Mouse (Mus musculus) mouse trophoblast stem cell (cell line): ENCODE measurements around the gene Dop1b.

Experiments used
- in situ Hi-C, 2 experiments: fragments of 300-500 bp; cut with MseI, MboI; formaldehyde crosslinking; loops; 2 replicates in 1 of 2; 3 replicates in 1 of 2; pipeline ENCODE4 v1.15.1; 2025

Gene Dop1b

DNA sequence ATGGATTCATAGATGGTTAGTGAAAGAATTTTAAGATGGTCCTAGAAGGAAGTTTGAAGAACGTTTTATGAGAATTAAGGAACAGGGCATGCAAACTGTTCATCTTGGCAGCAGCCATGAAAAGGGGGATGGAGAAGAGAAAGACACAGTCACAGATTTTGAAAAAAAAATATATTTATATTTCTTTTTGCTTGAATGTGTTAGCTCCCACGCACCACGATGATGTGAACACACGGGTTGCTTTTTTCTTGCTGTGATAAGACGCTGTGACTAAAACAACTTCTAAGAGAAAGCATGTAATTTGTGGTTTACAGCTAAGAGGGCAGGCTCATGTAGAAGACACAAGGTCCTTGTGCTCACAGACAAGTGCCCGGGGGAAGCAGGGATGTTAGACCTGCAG, 115.2 kb downstream of the Dop1b start:
- in situ Hi-C loops, result no loop called here

DNA sequence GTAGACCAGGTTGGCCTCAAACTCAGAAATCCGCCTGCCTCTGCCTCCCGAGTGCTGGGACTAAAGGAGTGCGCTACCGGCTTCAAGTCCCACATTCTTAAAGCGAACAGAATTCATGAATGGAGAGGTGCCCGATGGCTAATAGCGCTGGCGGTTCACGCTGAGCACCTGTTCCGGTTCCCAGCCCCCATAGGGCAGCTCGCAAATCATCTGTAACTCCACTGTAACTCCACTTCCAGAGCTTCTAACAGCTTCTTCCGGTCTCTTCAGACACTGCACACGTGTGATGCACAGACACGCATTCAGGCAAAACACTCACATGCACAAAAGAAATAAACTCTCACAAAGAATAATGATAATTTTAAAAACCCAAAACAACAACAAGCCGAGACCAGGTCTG, 117.8 kb downstream of the Dop1b start:
- in situ Hi-C loops, result no loop called here

DNA sequence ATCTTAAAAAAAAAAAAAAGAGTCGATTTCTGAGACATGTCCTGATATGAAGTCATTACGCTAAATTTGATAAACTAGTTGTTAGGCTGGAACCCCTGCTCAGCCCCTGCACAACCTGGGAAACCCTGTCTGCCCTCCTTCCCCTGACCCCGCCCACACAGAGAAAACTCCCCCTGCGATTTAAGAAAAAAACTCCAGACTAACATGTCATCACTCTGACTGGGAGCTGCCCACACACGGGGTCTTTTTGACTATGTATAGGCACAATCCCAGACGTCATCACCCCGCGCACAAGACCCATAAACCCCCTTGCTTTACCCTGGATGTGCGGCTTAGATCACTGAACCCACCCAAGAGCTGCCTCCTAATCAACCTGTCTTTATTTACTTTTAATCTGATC, 118.4 kb downstream of the Dop1b start:
- in situ Hi-C loops, result no loop called here

DNA sequence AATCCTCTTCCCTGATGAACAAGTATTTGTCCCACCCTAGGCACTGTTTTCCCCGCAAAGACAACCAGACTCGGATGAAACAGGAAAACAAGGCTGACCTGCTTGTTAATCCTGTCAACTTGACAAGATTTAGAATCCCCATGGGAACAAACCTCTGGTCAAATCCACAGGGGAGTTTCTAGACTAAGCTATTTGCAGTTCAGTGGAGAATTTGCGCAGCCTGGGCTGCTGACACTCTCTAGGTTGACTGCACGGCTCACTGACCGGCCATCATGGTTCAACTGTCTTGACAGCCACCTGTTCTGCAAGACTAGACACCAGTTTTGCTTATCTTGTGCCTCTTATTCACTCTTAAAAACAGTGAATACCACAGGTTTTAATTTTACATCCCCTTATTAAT, 119.2 kb downstream of the Dop1b start:
- in situ Hi-C loops, result no loop called here

DNA sequence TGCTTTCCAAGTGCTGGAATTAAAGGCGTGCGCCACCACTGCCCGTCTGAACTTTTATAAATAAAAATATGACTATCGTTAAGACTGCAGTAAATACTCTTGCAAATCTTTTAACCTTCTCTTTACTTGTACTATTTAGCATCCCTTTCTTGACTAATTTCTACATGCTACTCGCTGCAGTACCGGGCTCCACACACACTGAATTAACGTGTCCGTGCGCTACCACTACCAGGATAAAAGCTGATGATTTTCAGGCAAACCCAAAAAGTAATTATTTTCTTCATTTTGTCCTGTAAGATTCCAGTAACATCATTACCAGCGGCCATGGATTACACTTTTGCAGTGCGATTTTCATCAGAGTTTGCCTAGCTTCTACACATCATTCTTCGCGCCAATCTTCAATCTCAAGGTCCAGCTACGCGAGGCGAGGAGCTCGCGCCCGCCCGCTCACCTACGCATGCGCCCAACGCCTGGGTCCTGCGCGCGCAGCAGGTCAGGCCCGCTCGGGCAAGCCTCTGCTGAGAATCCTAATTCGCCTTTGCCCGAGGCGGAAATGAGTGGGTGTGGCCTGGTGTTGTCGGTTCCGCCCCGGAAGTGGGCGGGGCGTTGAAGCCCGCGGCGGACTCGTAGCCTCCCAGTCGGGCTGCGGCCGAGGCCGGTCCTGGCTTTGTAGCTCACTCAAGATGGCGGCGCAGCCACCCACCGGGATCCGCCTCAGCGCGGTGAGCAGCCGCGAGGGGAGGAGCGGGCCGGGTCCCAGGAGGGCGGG, 120.1 kb downstream of the Dop1b start, which contains the start of gene Morc3:
Gene Morc3, plus strand, starts transcription at position 495 of the 769 bp plus-strand sequence.
- in situ Hi-C loops, result no loop called here

DNA sequence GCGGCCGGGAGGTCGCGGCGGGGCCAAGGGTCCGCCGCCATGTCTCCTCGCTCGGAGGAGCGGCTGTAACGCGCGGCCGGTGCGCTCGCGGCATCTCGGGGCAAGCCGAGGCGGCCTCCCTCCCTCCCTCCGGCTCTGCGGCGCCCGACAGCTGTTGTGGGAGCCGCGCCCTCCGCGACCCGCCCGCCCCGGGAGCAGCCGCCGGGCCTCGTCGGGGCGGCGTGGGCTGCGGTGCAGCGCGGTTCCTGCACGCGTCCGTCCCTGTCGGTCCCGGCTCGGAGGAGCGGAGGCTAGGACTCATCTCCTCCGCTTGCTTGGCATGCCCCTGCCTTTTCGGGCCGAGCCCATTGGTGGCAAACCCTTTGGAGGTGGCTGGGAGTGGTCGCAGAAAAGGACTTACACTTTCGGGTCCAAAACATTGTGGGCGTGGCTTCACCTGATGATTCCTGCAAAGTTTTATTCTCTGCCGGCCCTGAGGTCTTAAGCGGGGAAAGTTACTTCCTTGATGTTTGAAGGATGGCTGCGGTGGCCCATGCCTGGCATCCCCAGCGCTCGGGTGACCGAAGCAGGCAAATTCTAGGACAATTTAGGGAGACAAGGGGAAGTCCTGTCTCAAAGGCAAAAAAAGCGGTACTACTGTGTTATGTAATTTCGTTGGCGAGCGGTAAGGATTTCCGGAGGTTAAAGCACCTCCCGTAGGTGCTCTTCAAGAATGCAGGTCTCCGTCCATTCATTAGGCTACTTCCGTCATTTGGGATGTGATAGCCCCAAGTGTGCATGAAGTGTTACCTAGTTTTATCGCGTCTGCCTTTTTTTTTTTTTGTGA, 121.0 kb downstream of the Dop1b start:
- in situ Hi-C loops, result no loop called here

DNA sequence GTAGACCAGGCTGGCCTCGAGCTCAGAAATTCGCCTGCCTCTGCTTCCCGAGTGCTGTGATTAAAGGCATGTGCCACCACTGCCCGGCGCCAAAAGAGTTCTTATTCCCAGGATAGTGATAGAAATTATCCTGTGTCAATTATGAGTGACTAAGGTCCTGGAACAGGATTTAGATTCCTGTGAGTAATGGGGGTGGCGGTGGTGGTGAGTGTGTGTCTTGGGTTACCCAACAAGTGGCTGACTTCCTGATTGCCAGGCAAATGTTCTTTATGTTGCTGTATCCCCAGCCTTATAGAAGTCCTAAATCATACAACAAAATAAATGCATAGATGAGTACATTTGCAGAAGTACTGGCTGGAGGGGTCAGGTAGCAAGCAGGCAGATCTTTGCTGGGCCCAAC, 121.8 kb downstream of the Dop1b start:
- in situ Hi-C loops, result no loop called here

DNA sequence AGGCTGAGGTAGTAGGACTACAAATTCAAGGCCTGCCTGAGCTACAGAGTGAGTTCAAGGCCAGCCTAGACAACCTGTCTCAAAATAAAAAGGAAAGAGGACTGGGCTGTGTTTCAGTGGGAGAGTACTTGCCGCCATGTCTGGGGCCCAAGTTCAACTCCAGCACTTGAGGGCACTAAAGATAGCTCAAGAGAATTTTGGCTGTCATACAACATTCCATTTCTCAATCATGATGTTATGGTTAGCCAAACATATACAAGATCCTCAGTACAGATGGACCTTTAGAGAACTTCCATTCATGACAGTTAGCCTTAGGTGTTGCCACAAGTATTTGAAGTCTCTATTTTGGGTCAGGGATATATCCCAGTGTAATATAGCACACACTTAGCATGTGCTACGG, 122.4 kb downstream of the Dop1b start:
- in situ Hi-C loops, result no loop called here

DNA sequence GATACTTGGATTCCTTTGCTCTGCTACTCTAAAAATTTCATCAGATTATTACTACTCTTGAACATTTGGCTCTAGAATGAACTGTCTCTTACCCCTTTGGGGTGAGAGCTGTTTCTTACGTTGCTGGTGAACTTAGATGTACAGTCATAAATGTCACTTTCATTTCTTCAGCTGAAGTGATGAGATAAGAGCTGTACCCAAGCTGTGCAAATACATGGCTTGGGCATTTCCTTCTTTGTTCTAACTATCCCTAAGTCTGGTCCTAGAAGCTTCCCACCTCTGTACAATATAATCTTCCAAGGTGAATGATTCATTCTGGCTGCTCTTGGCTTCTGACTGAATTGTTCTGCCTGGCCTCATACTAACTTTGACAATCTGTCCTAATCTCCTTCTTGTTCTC, 127.3 kb downstream of the Dop1b start:
- in situ Hi-C loops, result no loop called here

DNA sequence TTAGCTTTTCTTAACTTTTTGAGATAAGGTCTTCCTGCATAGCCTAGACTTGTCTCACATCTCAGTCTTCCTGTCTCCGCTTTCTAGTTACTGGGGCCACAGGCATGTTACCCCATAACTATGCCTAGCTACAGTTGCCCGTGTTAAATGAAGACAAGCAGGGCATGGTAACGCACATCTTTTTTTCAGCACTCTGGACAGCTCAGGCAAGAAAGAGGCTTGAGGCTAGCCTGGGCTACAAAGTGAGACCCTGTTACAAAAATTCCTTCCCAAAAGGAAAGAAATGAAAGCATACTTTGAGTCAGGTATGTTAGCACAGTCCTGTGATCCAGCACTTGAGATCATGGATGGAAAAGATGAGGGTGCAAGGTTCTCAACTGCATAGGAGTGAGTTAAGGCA, 138.8 kb downstream of the Dop1b start:
- in situ Hi-C loops, result no loop called here

DNA sequence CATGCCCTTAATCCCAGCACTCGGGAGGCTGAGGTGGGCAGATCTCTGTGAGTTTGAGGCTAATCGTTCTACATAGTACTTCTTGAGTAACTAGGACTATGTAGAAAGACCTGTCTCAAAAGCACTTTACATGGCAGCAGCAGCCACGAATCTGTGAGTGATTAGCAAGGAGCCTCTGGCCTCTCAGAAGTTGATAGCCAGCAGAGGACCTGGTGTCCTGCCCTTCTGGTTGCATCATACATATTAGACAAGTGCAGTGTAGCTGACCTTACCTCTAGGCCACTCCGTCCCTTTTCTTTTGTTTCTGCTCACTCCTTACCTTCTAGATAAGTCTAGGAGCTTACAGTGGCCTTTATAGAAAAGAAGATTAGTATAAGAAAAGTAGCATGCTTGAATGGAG, 148.3 kb downstream of the Dop1b start:
- in situ Hi-C loops, result no loop called here
